Mouse (Mus musculus) adrenal gland, postnatal 36 days (tissue): ENCODE measurements at regions not wholly inside any gene's neighbourhood (a gene's known extent, or its start where the extent isn't known, plus 50 kb on each side); places are given as distances from the start of the nearest gene placed in this dataset.

ENCODE experiments used
- DNase-seq, 2 experiments: peaks; one replicate each; pipeline ENCODE4 v3.0.0; 2021; ENCODE audit warnings: mixed read lengths in 1 of 2

DNA sequence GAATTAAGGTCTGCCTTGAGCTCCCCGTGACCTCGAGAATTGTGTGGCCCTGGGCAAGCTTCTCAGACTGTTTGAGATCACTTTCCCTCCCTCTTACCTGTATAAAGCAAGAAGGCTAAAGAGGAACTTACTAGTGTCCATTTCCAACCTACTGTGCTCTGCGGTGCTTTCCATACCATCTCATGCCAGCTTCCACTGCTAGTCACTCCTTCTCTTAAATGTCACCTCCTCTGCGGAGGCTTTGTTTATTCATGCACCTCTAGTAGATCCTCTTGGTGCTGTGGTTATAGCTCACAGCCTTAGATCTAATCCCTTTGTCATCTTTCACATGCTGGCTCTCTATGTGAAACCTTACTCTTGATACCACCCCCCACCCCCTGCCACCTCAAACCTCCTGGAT is 2310.3 kb upstream of the Lrrc6 start:
- DNase-seq: no peak

DNA sequence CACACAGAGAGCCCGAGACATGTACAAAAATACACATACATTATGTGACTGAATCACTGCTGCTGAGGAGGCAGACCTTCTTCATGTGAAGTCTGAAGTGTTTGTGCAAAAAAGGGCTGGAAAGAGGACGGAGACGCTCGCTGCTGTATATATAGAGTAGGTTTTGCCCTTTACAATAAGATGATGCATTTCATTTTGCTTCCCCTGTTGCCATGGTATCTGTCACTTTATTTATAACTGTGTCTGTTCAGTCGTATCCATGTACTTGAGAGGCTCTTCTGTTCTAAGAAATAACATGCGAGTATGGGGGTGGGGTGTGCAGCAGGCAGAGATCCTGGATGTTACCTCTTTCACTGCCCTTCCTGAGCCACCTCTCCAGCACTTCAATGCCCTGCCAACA is 2309.9 kb upstream of the Lrrc6 start:
- no peak for DNase-seq

DNA sequence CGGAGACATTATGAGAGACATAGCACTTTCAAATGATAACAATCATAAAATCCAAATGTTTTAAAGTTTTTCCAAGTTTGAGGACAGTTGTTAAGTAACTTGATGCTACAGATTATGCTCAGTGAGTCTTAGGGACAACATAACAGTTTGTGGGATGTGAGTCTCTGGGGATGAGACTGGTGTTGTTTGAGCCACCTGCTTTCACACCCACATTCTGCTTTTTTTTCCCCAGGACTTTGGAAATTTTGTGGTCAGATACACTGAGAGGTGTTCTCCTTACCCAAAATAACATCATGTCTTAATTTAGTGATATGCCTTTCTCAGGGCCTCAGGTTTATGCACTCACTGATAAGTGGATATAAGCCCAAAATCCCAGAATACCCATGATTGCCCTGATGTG is 2307.5 kb upstream of the Lrrc6 start:
- DNase-seq: no peak

DNA sequence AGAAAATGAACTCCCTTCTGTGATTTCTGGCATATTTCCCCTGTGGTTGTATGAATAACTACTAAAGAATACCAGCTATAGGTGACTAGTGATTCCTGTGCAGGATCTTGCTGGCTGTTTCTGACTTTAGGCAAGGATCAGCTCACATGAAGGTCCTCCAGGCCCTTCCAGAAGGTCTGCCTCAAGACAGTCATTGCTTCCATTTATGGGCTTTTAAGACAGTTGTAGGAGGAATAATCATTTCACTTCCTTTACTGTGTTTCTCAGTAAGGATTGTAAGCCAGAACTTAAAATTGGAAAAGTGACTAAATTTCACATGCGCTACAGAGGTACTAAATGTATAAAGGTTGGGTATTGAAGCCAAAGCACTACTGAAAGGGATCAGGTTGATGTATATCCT is 2303.5 kb upstream of the Lrrc6 start:
- no peak for DNase-seq

DNA sequence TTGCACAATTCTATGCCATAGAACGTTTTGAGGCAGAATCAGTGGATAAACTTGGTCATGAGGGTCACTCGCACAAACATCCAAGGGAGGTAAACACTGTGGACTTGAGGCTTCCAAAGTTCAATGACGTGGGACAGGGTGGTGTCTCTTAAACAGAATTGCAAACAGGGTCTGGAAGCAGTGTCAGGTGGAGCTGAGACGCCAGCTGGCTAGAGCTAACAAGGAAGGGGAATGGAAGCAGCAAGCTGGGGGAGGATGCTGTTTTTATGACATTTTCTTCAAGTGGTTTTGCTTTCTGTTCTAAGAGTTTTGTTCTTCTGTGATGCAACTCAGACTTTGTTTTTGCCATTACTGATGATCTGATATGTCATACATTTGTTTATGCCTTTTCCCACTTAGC is 2301.1 kb upstream of the Lrrc6 start:
- DNase-seq: no peak

DNA sequence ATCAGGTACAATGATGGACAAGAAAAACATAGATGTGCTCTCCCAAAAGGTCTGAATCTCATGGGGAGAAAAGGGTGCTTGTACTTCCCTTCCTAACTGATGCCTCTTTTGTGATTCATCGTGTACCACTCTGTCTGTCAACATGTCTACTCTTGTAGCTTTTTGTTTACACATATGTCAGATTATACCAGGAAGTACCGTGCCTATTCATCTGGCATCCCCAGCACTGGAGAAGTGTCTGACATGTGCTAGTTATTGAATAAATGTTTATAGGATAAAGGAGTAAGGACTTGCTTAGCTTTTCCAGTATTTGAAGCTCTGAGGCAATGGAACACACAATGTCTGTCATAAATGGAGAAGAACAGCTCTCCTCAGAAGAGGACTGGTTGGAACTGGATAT is 2296.7 kb upstream of the Lrrc6 start:
- no peak for DNase-seq

DNA sequence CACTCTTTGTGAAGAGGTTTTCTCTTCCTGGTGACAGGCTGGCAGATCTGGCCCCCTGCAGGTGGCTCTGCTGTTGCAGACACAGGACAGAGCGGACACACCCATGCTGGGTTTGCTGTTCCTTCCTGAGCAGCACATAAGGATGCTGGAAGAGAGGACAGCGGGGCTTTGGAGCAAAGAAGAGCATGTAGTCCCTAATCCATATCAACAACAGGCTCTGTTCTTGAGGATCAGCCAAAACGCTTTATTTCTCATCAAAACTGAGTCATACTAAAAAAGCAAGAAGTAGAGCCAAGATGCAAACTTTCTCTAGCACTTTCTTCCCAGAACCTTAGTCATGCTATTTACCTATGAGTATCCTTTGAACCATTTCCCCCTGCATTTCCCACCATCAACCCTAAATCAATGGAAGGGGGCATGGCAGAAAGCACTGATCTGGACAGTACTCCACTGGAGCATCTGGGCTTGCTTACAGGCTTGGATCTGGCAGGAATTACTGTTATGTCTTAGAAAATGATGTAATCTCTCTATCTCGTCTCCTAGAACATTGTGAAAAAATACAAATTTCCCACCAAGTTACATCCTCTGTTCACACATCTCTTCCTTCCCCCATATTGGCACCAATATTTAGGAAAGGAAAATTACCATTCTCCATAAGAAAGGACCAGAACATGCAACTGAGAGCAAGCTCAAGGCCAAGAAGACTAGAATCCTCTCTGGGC is 2294.7 kb upstream of the Lrrc6 start:
- DNase-seq: no peak

DNA sequence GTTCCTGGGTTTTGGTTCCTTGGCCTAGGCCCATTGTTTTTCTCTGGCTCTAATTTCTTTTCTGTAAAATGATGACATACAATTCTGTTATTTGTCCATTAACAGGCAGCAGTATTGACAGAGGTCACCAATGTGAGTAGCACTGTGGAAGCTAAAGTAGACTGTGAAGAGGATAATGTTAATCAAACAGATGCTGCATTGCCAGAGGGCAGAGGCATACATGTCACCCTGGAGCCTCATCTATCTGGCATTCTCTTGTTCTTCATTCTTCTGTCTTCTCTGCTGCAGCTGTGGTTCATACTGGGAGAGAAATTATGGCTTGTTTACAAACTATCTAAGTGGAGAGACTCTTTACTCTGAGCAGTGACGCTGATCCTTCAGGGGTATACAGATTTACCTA is 2259.2 kb upstream of the Lrrc6 start:
- no peak for DNase-seq

DNA sequence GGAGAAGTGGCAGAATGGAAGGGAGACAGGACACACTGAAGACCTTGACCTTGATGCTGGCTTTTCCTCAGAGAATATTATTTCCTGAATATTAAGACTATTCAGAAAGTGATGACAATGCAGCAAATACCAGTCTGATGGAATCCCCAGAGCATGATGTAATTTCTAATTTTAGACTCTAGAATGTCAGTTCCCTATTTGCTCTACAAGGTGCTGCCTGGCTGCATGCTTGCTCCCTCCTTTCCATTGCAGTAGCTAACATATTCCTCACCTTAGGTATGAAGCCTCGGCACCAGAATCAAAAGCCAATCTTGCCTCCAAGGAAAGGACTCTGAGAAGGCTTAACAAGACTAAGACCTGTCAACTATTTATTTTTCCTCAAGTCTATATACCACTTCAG is 2254.5 kb upstream of the Lrrc6 start:
- no peak for DNase-seq

DNA sequence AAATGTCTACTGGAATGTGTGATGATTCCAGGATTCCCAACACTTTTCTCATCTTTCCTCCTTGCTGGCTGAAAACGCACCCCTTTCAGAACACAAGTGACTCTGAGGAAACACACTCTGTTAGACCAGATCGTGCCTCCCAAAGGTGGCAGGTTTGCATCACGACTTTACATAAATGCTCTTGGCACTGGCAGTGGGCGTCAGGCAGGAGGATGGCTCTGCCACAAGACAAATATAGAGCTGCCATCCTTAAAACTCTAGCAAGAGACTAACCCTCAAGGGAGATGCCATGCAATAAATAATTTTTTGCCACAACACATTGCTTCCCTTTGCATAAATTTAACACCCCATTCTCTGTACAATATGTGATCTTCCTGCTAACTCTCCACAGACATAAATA is 2254.1 kb upstream of the Lrrc6 start:
- DNase-seq: no peak

DNA sequence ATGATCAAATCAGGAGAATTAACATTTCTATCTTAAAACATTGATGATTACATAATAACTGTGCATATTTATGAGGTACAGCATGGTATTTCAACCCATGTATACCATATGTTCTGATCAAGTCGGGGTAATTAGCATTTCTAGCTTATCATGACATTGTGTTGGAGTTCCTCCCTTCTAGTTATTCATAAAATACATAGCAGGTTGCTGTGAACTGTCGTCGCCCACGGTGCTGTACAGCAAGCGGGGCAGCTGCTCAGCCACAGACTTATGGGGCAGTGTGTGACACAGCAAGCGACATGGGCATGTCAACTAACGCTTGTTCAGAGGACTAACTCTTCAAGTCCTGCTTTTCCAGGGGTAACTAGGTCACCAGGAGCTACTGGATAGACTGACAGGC is 2238.6 kb upstream of the Lrrc6 start:
- DNase-seq: no peak

DNA sequence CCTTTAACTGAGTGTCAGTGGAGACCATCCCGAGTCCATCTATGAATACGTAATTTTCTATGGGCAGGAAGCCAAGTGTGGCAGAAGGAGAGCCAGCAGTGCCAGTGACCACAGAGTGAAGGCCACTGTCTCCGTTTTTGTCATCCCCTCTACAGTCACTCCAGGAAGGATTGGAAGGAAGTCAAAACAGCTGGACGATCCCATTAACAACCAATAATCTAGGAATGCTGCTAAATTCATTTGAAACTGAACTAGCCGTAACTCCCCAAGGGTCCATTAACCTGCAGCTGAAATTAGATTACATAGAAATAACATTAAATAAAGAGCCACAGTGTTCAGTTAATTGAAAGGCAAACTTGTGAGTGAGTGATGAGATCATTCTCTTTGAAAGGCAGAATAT is 2220.5 kb upstream of the Lrrc6 start:
- DNase-seq: no peak

DNA sequence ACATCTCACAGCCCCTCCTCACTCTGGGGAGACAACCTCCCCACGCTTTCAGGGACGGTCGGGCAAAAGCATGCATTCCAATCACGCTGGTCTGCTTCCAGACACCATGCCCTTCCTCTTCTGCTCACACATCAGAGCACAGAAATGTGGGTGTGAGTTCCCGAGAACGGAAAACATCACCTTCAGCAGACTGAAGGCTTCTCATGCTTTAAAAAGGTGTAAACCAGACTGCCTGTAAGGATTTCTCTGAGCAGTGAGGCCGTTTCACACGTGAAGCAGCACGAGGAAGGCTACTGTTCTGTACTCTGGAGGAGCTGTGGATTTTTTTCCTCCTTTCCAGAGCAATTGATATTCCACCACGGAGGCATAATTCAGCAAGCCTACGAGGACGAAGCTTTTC is 2218.8 kb upstream of the Lrrc6 start:
- DNase-seq: no peak

DNA sequence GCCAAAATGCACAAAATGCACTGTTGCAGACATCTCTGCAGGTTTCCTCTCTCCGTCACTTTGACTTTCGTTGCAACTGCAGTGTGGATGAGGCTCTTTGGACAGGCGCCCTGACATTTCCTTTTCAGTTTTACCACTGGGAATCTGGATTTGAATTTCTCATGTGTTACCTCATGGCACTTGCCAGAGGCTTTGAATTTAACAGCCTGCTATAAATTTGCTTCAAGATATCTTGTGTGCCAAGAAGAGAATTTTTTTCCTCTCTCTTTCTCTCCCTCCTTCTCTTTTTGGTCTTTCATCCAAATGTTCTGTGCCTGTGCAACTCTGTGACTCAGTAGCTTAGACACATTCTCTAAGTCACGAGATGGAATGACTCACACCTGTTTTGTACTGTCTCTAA is 2213.6 kb upstream of the Lrrc6 start:
- DNase-seq: no peak

DNA sequence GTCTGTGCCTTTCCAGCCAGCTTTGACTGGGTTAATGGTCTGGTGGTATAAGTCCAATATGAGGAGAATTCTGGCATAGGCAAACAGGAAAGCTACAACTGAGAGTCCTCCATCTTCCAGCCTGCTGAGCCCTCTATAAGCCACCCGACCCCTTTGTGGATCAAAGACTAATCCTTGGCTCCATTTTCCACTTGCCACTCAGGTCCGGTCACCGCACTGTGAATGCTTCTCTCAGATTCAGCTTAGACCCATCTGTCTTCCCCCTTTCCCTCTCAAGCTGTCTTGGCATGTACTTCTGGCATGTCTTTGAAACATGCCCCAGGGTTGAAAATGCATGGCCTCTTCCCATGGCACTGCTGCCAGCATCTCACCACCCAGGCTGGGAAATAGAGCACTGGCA is 2206.6 kb upstream of the Lrrc6 start:
- no peak for DNase-seq

DNA sequence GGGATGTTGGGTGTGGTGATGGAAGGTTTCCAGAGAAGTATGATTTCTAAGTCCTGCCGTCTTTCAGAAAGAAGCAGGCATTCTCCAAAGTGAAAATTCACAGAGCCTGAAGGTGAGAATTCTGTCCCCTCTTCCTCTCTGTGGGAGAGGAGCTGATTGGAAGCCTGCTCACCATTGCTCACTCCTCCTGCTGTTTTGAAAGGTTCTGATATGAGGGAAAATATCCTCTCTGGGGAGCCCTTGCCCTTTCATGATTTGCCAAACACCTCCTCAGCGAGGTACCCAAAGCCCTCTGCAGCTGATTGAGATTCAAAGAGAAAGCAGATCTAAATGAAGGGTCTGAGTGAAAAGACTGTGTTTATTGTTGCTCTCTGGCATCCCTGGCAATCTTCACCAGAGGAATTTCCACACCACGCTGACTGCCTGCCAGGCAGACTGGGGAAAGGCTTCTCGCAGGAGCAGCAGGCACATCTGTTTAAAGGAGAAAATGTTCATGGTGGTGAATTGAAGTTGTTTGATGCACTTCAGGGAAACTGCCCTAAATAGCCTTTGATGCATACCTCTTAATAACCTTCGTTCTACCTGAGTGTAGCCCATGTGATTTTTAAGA is 2194.4 kb upstream of the Lrrc6 start:
- no peak for DNase-seq

DNA sequence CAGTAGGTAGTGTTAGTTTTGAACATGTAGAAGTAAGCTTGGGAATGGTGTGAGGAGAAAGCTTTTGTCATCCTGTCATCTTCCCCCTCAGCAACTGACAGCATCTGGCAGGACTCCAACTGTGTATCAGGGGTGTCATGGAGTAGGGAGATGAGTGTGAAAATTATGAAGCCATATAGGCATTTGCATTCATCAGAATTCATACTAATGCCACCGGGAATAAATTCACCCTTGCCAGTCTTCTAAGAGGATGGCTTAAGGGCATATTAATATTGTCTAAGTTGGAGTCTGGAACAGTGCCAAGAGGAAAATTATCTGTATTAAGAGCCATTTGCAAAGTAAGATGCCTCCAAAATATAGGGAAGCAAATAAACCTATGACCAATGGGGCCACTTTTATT is 2166.8 kb upstream of the Lrrc6 start:
- DNase-seq: no peak

DNA sequence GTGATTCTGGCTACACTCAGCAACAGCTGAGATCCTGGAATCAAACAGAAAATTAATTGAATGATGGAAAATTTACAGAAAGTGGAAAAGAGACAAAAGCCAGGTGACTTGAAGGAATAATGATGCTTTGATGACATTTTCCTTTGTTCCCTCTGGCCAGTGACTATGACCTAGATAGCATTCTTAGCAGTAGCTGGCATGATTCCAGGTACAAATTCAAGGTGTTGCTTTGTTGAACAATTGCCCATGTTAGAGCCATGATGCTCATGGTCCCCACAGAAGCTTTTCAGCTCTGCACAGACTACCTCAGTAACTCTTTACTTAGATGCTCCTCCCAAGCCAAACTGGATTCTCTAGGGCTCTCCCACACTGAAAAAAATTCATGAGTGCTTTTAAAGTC is 2164.6 kb upstream of the Lrrc6 start:
- no peak for DNase-seq

DNA sequence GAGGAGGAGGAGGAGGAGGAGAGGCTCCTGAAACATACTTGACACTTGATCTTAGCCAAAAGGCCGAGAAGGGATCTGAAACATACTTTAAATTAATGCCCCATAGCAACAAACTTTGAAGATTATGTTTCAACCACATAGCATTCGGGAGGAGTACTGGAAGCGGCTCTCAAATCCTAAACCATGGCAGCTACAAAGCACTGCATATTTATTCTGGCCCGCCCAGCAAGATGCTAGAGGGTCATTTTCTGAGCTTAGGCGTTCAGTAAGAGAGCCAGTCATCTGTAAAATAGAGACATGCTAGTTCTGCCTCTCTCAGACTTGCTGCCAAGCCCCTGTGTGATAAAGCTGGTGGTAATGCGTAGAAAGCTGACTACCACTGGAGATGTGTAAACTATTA is 2156.0 kb upstream of the Lrrc6 start:
- DNase-seq: no peak

DNA sequence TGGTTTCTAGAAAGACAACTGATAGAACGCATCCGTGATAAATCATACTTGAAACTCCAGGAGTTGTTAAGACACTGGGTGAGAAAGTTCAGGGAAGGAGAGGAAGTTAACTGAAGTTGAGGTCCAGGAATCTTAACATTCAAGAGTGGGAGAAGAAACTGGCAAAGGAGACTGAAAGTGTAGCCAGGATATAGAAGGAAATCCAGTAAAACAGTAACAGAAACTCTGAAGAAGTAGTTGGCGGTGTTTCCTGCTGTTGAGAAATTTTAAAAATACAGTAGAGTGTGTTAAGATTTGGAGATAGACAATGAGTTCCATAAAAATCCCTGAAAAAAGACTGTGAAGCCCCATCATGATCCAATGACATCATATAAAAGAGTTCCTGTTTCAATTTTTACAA is 2154.3 kb upstream of the Lrrc6 start:
- no peak for DNase-seq

DNA sequence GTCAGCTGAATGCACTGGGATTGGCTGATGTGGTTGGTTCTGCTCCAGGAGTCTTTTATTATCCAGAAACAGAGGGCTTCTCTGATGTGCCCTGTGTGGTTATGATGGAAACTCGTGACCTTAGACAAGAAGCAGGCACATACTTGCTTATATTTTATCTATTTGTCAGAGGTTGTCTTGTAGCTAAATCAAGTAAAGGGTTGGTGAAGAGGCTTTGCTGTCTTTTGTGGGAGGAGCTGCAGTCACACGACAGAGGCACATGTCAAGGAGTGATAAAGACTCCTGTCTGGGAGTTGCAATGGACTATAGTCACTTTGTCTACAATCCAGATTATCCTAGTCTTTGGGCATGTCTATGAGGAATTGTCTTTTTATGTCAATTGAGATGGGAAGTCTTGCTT is 2149.9 kb upstream of the Lrrc6 start:
- DNase-seq: no peak

DNA sequence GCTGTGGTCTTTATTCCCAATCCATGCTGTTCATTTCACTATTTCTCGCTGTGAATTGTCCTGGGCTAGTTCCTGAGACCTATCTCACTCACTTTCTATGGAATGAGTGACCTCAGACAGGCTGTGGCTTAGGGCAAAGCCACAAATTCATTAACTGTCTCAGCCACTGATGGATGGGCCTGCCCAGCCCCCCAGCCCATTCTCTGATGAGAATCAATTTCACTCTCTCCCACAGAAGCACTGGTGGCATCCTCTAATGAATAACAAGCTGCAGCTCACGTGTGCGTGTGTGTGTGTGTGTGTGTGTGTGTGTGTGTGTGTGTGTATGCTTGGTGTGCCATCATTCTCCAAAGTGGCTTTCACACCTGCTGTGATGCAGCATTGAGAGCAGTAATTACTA is 2149.3 kb upstream of the Lrrc6 start:
- DNase-seq: no peak

DNA sequence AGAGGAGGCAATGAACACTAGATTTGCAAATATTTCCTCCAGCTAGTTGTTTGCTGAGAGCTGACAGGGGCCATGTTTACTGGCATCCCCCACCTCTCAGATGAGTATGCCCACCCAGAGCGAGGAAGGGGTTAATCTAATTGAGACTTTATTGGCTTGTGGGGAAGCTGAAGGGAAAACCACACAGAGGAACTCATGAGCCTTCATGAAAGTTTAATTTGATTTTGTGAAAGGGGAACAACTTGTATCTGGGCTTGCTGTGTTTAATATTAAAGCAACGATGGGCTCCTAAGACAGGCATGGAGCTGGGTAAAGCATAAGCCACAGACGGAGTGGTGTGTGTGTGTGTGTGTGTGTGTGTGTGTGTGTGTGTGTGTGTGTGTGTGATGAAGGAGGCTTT is 2146.2 kb upstream of the Lrrc6 start:
- DNase-seq: no peak

DNA sequence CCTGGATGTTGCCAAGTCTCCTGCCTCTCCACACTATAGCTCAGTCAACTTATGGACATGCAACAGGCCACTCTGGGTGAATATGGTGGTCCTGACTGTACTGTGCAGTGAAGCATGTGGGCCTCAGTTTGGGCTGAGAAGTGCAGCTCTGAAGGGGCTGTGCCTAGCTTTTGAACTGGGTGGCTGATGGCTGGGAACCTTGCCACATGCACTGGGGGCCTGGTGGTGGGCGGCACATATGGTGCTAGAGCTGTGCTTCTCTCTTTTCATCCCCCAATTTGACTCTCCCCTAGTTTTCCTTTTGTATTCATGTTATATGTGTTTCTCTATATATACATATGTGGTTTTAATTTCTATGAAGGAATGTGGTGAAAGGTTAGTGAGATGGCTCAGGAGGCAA is 2144.2 kb upstream of the Lrrc6 start:
- DNase-seq: no peak

DNA sequence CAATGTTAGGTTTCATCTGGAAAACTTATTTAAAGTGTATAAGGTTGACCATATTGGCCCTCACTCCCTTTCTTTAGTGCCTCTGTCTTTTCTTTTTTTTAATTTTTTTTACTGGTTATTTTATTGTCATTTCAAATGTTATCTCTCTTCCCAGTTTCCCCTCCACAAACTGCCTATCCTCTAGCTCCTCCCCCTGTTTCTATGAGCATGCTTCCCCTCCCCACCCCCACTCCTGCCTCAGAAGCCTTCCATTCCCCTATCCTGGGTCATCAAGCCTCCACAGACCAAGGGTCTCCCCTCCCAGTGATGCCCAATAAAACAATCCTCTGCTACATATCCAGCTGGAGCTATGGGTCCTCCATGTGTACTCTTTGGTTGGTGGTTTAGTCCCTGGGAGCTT is 2134.9 kb upstream of the Lrrc6 start:
- DNase-seq: no peak
